Mouse (Mus musculus) urinary bladder, adult 18-20 months (tissue): ENCODE measurements around the gene Gja5.

ENCODE experiments used
- DNase-seq, 2 experiments: peaks; one replicate each; pipeline ENCODE4 v3.0.0; 2022; ENCODE audit warnings: low spot score in 2 of 2, mixed read lengths in 2 of 2

Gene Gja5

GRCm38 (mm10) chr3:96936241-96936640 lies 31.7 kb downstream of the Gja5 start:
- no peak for DNase-seq

GRCm38 (mm10) chr3:96937606-96938005 lies 33.1 kb downstream of the Gja5 start:
- no peak for DNase-seq

GRCm38 (mm10) chr3:96938738-96939137 lies 34.2 kb downstream of the Gja5 start:
- DNase-seq = peak; percentile 73 to 75

- DNase-seq = no peak
Measured at GRCm38 (mm10) chr3:96942706-96943105, 38.2 kb downstream of the Gja5 start.

- DNase-seq = no peak
Measured at GRCm38 (mm10) chr3:96953489-96954233, 49.2 kb downstream of the Gja5 start.

GRCm38 (mm10) chr3:96960597-96960996 lies 56.1 kb downstream of the Gja5 start:
- no peak for DNase-seq

- no peak for DNase-seq
Measured at GRCm38 (mm10) chr3:96963088-96964034, 58.9 kb downstream of the Gja5 start.

- DNase-seq = no peak
Measured at GRCm38 (mm10) chr3:96970986-96971385, 66.5 kb downstream of the Gja5 start.

GRCm38 (mm10) chr3:96974467-96974866 lies 70.0 kb downstream of the Gja5 start:
- DNase-seq = no peak

GRCm38 (mm10) chr3:96975628-96976027 lies 71.1 kb downstream of the Gja5 start:
- DNase-seq = no peak

- DNase-seq = no peak
Measured at GRCm38 (mm10) chr3:96977507-96977906, 73.0 kb downstream of the Gja5 start.

- no peak for DNase-seq
Measured at GRCm38 (mm10) chr3:96978469-96978868, 74.0 kb downstream of the Gja5 start.

GRCm38 (mm10) chr3:96979020-96979419 lies 74.5 kb downstream of the Gja5 start:
- DNase-seq = no peak

GRCm38 (mm10) chr3:96981833-96982232 lies 77.3 kb downstream of the Gja5 start:
- DNase-seq = no peak

GRCm38 (mm10) chr3:96982666-96983065 lies 78.2 kb downstream of the Gja5 start:
- no peak for DNase-seq

GRCm38 (mm10) chr3:96992526-96992925 lies 88.0 kb downstream of the Gja5 start:
- no peak for DNase-seq

GRCm38 (mm10) chr3:96997770-96998169 lies 93.3 kb downstream of the Gja5 start:
- DNase-seq = no peak

GRCm38 (mm10) chr3:97003111-97003510 lies 98.6 kb downstream of the Gja5 start:
- DNase-seq = no peak

- no peak for DNase-seq
Measured at GRCm38 (mm10) chr3:97004509-97004908, 100.0 kb downstream of the Gja5 start.

- DNase-seq = no peak
Measured at GRCm38 (mm10) chr3:97007010-97007448, 102.5 kb downstream of the Gja5 start.

GRCm38 (mm10) chr3:97025226-97025625 lies 120.7 kb downstream of the Gja5 start:
- peak in 1 of 2 experiments; percentile 31 for DNase-seq

- no peak for DNase-seq
Measured at GRCm38 (mm10) chr3:97032053-97032496, 127.6 kb downstream of the Gja5 start.

GRCm38 (mm10) chr3:97035558-97035957 lies 131.1 kb downstream of the Gja5 start:
- no peak for DNase-seq
